Mouse (Mus musculus): Measurements from ENCODE around the gene Vmn1r19.
"Not testable (repeated sequence)": the region's sequence is repeated elsewhere in the genome, so short reads cannot be mapped to it uniquely, and the experiment has no call there.

Vmn1r19 gene

GRCm38 (mm10) chr6:57403480-57403879, at the start of gene Vmn1r19:
Gene Vmn1r19, plus strand, starts transcription at chr6:57403780.
- not testable (repeated sequence) for DNase-seq (ENCODE audit: low spot score in 2 of 2)

- no peak for DNase-seq (ENCODE audit: low spot score in 2 of 2)
These were observed 46.7 kb upstream of the Vmn1r19 start for GRCm38 (mm10) chr6:57356864-57357263.

- DNase-seq (ENCODE audit: low spot score in 2 of 2): no peak
These were observed 40.0 kb upstream of the Vmn1r19 start, which contains the start of gene Vmn1r17 for GRCm38 (mm10) chr6:57363627-57364026. Gene Vmn1r17, minus strand, starts transcription at chr6:57363727.

GRCm38 (mm10) chr6:57365866-57366265, 37.7 kb upstream of the Vmn1r19 start:
- DNase-seq (ENCODE audit: low spot score in 2 of 2): not testable (repeated sequence)

- no peak for DNase-seq (ENCODE audit: low spot score in 2 of 2)
These were observed 36.1 kb upstream of the Vmn1r19 start for GRCm38 (mm10) chr6:57367496-57367895.

- no peak for DNase-seq (ENCODE audit: low spot score in 2 of 2)
These were observed 7.9 kb upstream of the Vmn1r19 start, which contains the start of gene Vmn1r18 for GRCm38 (mm10) chr6:57395683-57396082. Gene Vmn1r18, minus strand, starts transcription at chr6:57395783.

GRCm38 (mm10) chr6:57428630-57429029, 25.1 kb downstream of the Vmn1r19 start, which contains the start of gene Vmn1r20:
Gene Vmn1r20, plus strand, starts transcription at chr6:57428930.
- no peak for DNase-seq (ENCODE audit: low spot score in 2 of 2)

- no peak for DNase-seq (ENCODE audit: low spot score in 2 of 2)
These were observed 27.6 kb downstream of the Vmn1r19 start for GRCm38 (mm10) chr6:57431196-57431595.
